Mouse (Mus musculus) embryo, embryonic 9.5 days (tissue): ENCODE data around the gene Evi5l.
"Not testable (repeated sequence)": the region's sequence is repeated elsewhere in the genome, so short reads cannot be mapped to it uniquely, and the experiment has no call there.

Experiments used
- DNase-seq: peaks from one replicate; pipeline ENCODE4 v3.0.0-alpha.2; 2017; ENCODE audit errors: extremely low spot score

Evi5l gene

DNA sequence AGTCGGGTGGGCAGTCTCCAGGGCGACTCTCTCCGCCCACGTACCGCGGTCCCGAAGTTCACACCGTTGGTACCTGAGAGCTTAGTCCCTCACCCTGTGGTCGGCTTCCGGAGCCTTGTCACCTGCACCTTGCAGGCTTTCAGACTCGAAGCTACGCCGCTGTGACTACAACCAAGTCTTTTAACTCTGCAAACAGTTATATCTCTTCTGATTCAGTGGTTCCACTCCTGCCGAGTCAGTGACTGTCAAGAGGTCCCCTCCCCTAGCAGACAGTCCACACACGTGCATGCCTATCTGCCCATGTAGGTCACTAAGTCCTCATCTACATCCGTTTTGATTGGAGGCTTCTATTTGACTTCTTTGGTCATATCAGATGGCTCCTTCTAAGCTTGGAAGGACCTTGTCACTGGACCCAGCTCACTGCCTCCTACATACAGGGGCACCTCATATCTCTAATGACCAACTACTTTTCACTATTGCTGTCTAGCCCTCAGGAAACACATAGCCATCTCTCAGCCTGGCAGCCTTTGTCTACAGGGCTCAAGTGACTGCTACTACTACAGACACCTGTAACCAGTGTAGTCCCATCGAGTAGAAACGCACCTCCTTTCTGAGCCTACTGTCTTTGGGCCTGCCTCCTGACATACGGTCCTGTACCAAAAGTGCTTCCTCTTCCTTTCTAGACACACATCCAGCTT lies 73.0 kb downstream of the Evi5l start:
- no peak for DNase-seq

DNA sequence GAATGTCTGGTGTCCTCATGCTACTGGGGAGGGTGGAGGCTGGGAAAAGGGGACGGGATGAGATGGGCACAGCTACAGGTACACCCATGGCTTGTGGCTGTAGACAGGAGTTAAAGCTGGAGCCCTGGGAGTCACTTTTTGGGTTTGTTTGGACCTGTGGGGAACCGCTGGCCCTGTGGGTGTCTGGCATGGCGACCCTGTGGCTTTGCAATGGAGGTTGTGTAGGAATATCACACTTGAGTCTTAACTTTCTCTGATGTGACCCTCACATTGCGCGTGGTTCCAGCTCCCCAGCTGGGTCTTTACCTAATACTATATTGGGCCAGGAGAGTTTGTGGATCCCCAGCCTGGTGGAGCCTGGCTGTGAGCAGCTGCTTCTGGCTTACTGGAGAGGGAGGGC lies 78.7 kb downstream of the Evi5l start:
- DNase-seq, result no peak

DNA sequence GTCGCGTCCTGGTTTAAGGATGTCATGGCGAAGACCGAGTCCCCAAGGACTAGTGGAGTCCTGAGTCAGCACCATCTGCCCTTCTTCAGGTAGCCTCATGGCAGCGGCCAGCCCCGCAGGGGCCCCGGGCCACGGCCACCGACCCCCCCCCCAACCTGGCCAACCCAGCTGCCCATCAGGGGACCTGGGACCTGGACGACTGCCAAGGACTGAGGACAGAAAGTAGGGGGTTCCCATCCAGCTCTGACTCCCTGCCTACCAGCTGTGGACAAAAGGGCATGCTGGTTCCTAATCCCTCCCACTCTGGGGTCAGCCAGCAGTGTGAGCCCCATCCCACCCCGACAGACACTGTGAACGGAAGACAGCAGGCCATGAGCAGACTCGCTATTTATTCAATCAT lies 79.4 kb downstream of the Evi5l start:
- no peak for DNase-seq

DNA sequence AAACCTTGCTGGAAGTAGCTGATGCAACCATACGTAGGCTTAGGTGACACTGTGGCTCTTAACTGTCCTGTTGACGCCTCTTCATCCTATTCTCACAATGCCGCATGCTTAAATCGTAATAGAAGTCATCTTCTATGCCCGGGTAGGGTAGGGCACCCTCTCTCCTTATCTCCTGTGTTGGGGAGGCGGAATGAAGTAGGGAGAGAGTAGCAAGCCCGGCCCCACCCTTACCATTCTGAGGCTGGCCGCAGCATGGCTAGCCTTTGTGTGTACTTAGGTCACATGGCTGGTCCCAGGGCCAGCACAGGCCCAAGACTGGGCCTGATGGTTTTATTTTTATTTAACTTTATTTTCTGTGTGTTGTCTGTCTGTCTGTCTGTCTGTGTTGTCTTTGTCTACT lies 80.9 kb downstream of the Evi5l start:
- no peak for DNase-seq

DNA sequence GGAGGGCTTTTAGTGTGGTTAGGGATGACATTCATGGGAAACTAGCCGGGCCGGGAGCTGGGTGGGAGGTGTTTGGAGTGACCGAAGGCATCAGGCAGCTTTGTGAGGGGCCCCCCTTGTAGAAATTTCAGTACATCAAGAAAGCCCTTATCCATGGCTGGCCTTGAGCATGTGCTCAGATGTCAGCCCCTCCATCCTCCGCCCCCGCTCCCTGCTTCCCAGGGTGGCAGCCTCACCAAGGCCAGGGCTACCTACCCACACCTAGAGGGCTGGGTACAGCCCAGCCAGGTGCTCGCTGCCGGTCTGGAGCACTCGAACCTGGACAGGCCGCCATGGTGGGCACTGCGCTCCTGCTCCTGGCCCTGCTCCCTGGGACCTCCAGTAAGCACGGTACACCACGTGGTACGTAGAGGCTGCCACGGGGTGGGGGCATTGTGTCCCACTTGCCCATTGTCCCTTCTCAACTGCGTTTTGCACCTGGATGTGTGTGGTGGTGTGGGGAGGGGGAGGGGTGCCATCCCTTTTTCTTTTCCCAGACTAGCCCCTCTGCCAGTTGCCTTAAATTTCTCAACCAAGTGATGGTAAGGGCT lies 81.7 kb downstream of the Evi5l start, which contains the start of gene Tgfbr3l:
Gene Tgfbr3l, plus strand, starts transcription at position 264 of the 590 bp plus-strand sequence.
- no peak for DNase-seq

DNA sequence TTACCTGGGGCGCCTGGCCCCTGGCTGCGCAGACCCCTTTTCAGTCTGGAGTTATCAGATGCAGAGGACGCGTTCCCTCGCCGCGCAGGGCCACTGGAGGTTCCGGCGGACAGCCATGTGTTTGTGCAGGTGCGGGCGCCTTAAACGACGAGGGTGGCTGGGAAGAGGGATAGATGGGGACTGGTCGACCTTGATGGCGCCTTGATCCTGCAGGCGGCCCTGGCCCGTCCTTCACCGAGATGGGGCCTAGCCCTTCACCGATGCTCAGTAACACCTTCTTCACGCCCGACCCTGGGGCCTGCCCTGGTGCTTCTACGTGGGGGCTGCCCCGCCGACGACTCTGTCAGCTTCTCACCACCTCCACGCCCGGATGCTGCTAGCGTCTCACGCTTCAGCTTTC lies 82.8 kb downstream of the Evi5l start:
- peak; percentile 71 for DNase-seq

DNA sequence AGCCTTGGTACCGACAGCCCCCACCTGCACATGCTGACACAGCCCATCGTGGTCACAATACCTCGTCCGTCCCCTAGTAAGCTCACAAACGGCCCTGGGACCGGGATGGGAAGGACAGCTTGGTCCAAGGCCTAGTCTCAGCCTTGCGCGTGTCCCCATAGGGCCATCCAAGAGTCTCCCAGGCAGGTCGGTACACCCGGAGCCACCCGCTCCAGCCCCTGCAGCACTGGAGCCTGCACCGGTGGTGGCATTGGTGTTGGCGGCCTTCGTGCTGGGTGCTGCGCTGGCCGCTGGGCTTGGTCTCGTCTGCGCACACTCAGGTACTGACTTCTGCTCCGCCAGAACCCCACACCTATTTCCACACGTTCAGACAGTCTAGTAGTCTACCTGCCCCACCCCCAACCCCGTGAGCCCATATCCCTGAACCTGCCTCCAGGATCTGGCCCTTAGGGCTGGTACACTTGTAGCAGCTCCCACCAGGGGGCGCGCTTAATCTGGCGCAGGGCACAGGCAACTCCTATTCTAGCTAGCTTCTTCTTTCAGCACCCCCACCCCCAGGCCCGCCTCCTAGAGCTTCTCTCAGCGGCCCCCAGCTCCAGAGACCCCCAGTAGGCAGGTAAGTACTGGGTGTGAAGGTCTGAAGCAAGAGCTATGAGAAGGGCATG lies 84.1 kb downstream of the Evi5l start:
- DNase-seq, result peak; percentile 79

DNA sequence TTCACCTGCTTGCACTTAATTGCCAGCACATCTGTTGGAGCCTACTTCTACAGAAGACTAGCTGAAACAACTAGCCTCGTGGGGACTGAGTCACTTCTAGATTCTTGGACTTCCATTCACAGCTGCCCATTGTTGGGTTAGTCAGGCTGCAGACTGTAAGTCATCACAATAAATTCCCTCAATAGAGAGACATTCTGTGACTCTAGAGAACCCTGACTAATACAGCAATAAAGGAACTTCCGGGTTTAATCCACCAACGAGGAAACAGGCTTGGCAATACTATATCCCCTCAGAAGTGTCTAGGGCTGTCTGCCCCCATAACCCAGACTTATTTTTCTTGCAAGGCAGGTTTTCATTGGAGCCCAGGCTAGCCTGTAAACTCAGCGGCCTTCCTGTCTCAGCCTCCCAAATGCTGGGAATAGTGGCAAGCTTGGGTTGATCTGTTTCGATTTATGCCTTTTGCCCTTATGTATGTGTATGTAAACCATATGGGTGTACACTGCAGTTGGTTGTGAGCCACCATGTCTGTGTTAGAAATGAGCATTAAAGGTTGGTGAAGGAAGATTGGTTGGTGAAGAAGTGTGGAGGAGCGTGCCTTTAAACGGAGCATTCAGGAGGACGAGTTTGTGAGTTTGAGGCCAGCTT lies 85.9 kb downstream of the Evi5l start:
- no peak for DNase-seq

DNA sequence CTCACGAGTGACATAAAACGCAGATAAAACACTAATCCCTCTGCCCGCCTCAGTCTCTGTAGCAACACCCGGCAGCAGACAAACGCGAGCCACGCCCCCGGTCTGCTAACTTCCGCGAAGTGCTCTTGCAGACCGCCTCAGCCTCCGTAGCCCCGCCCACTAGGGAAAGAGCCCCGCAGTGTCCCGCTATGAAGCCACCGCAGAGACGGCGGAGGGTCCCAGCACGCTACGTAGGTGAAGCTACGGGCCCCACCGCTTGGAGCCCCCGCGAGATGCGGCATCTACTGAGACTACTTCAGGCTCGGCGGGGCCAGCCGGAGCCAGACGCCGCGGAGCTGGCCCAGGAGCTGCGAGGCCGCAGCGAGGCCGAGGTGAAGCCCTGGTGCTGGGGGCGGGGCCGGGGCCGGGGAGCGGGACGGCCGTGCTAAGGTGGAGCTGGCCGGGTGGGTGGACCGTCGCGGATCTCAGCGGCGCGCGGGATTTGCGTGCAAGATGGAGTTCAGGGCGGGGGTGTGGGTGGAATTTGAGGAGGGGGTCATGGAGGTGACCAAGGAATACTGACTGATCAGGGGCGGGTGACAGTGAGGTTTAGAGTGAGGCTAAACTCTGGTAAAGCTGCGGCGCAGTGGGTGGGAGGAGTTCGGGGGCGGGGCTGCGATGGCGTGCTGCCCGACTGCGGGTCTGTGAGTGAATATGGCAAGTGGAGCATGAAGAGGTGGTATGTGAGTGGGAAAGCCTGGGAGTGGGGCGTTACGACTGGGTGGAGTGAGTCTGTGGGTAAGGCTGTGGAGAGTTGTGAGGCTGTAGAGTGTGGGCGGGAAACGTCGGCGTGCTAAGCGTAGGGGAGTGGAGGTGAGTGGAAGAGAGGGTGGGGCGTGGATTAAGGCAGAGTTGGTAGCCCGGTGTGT lies 86.8 kb downstream of the Evi5l start, which contains the start of gene Snapc2:
Gene Snapc2, plus strand, starts transcription at position 147 of the 908 bp plus-strand sequence.
- DNase-seq, result peak; percentile 96

DNA sequence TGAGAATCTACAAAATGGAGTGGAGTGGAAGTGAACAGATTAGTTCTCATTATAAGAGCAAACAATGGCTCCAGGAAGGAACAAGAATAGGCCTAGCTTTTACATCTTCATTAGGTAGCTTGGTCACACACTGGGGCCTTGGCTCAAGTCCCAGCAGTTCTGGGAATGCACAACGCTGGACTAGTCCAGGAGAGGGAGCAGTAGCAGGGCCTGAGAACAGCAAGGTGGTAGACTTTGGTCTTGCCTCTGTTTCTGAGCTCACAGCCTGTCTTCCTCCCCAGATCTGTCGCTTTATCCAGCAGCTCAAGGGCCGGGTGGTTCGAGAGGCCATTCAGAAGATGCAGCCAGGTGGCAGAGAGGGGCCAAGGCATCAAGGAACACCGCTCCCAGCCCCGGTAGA lies 87.6 kb downstream of the Evi5l start:
- DNase-seq, result no peak

DNA sequence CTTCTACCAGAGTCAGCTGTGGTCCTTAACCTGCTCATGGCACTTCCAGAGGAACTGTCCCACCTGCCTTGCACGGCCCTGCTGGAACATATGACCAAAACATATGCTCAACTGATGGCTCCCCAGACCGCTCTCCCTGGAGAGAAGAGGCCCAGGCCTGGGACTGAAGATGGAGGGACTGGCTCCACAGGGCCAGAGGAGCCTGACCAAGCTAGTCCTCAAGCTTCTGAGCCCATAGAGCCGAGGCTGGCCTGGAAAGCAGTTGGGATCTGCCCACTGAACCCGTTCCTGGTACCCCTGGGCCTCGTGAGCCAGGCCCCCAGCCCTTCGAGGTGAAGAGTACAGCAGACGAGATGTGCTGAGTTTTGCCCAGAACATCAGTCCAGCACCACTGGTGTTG lies 89.1 kb downstream of the Evi5l start:
- not testable (repeated sequence) for DNase-seq

DNA sequence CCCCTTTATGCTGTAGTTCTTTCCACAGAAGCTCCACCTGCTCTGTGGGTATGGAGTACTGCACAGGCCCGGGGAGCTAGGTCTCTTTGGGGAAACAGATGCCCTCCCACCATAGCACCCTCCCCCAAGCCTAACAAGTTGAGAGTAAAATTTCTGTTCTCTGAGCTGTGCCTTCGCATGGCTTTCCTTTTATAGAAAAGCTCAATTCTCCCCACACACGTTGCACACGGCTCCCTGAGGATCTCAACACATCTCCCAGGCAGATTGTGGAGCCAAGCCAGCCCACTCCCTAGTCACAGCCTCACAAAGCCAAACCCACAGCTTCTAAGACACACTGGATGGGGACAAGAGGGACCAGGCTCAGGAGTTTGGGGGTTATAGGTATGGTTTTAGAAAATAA lies 90.5 kb downstream of the Evi5l start:
- no peak for DNase-seq

DNA sequence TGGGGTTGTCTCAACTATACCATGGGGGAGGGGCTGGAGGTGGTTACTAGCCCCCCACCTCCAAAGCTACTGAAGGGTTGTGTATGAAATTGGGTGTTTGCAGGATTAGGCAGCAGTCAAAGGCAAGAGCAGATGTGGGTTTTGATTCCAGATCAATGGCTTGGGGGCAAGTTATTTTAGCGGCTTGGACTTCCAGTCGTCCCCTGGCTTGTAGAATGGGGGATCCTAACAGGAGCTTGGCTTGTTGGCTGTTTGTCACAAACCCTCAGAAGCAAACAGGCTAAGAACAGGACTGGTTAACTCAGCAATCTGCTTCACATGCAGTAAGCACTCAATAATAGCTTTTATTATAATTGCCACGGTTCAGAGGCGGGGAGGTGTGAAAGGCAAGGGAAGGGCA lies 91.0 kb downstream of the Evi5l start:
- DNase-seq, result no peak

DNA sequence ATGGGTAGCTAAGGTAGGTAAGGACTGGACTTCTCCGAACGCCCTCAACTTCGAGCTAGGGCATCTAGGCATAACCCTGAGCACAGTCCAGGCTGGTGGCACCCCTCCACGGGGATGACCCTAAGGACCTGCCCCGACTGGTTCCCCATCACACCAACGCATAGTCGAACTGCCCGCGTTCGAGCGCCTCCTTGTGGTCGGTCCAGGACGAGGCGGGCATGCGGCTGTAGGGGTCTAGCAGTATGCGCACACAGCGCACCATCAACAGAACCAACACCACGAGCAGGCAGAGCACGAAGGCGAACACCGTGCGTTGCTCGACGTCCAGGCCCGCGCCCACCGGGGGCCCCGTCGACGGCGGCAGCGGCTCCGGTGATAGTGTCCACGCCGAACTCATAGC lies 91.9 kb downstream of the Evi5l start:
- peak; percentile 89 for DNase-seq

DNA sequence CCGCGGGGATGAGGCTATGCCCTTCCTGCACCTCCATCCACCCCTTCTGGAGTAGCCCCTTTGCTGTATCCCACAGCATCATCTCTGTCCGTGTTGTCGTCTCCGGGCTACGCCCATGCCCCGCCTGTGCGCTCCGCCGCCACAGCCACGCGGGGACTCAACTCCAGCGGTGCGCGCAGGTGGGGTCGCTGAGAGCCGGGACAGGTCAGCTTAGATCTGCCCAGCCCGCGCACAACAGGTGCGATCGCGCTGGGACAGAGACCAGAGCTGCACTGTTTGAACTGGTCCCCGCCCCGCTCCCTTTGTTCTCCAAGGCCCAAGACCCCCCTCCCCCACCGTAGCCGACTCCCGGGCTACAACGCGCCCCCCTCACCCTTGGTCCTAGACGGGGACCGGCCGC lies 92.3 kb downstream of the Evi5l start:
- no peak for DNase-seq

DNA sequence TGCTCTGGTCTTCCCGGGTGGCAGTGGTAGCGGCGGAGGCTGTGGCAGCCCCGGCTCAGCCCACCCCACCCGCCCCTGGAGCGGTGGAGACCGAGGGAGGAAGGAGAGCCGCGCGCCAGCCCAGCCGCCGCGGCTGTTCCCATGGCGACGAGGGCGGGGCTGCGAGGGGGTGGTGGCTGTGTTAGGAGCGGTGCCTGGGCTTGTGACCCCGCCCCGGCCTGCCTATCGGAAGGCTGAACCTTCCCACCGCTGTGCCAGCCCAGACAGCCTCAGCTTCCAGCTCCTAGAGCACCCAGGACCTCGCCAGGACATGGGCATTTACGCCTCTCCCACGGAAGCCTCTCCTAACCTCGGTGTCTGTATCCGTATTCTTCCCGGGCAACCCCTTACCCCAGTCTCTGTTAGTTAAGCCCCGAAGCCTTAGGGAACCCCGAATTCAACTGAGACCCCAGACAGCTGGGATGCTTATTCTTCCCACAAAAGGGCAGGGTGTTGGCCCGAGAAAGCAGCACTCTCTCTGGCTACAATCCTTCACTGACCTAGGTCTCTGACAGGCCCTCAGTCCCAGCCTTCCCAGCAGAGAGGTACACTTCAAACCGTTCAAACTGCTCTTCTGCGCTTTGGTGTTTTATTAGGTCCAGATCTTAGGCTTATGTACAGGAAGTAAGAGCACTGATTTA lies 92.9 kb downstream of the Evi5l start, which contains the start of gene Ctxn1:
Gene Ctxn1, minus strand, starts transcription at position 150 of the 680 bp plus-strand sequence.
- peak; percentile 98 for DNase-seq

DNA sequence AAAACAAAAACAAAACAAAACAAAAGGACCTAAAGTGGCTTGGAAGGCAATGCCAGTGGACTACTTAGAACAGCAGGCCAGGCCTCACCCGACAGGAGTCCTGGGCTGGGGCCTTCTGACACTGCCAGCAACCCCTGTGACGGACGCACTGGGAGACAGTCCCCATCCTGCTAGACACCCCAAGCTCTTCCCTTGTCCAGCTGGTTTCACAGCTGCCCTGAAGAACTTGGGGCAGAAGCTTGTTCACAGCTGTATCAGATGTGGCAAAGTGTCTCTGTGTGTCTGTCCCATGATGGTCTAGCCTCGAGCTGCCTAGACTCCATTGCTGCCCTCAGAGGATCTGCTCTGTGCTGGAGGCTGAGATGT lies 93.4 kb downstream of the Evi5l start:
- no peak for DNase-seq
